Mouse (Mus musculus): ENCODE data around the gene Tab1.

The Tab1 gene

GRCm38 (mm10) chr15:80162401-80162964, 29.6 kb downstream of the Tab1 start:
- in situ Hi-C loops (cut with MseI, MboI), result no loop called here

DNA sequence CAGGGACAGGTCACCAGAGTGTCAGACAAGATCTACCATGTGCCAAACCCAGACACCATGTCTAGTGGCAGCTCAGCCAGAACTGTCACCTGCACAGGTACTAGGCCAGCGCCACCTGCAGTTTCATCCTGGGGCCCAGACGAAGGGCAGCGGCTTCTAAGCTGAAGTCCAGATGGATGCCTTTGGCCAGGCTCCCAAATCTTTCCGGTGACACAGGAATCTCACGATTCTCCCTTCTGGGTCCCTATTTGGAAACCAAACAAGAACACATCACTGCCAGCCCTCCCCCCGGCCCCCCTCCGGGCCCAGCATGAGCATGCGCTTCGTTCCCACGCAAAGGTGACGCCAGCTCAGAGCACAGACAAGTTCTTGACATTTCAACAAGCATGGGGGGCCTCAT, 30.3 kb downstream of the Tab1 start:
- in situ Hi-C loops (cut with MseI, MboI), result no loop called here

- in situ Hi-C loops (cut with MseI, MboI), result no loop called here
Measured at GRCm38 (mm10) chr15:80163716-80164115, 30.8 kb downstream of the Tab1 start.

DNA sequence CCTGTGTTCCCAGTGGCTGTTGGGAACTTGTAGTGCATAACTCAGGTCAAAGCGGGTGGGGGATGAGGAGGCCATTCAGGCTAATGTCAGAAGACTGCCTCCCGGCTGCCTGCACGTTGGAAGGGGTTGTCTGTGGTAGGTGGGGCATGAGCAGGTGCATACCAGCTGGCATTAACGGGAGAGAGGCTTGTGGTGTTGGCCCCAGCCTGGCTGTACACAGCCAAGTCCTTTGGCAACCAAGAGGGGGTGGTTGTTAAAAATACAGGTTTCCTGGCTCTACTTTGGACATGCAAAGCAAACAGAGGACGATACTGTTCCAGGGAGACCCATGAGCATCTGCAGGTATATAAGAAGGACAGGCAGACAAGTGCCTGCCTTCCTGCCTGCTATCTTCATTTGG, 32.5 kb downstream of the Tab1 start:
- in situ Hi-C loops (cut with MseI, MboI), result no loop called here

DNA sequence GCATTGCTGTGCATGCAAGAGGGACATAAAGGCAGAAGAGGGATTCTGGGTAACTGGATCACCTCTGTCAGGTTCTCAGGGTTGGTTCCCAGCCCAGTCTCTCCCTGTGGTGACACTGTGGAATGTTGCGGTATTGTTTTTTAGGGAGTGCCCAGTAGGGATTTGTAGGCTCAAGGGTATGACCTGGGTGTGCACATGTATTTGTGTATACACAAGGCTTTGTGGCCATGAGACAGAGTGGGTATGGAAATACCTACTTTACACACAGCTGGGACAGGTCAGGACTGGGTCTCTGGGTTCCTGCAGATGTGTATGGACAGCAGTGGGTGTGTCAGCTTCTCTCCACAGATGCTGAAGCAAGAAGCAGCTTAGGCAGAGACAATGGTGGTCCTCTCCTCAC, 36.6 kb downstream of the Tab1 start:
- in situ Hi-C loops (cut with MseI, MboI), result no loop called here

GRCm38 (mm10) chr15:80170357-80170756, 37.4 kb downstream of the Tab1 start:
- in situ Hi-C loops (cut with MseI, MboI), result no loop called here

- in situ Hi-C loops (cut with MseI, MboI), result no loop called here
Measured at GRCm38 (mm10) chr15:80171286-80171685, 38.4 kb downstream of the Tab1 start.

DNA sequence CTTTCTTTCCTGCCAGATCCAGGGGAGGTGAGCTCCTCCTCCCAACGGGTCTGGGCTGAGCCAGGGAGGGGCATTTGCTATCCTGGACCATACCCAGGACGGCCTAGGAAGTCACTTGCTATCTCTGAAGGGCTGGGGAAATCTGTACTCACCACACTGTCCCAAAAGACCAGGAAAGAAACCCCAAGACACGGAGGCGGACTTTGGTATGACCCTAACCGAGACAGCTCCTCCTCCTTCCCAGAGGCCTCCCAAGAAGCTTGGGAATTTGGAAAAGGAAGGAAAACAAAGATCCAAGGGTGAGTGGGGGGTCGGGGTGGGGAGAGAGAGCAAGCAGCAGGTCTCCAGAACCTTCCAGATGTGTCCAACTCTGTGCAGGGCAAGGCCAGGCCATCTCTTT, 38.9 kb downstream of the Tab1 start:
- in situ Hi-C loops (cut with MseI, MboI), result no loop called here

DNA sequence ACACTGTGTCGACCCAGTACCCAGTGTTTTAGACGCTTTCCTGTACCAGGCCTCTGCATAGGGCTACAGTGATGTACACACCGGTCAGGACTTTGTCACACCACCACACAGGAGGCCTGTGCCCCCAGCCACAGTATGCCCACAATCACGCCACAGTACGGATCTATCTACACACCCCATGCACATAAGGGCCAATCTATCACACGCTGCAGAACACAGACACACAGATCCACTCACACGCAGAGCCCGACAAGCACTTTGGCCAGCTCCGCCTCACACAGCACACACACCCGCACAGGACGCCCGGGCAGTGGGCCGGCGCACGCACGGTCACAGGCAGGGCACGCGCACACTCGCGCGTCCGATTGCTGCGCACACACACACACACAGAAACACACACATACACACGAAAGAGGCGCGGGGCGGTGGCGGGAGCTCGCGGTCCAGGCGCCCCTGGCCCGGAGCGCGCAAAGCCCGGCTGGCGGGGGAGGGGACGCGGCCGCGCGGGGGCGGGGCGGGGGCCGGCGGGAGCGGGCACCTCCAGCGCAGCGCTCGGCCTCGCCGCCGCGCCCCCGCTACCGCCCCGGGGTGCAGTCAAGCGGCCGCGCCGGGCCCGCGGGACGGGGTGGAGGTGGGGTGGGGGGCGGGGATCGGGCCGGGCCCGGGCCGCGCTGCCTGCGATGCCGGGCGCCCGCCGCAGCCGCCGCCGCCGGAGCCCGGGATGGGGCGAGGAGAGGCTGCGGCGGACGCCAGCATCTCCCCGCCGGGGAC, 40.3 kb downstream of the Tab1 start, which contains the start of gene Mgat3:
TSS of gene Mgat3 (plus strand) at position 721 of the 771 bp plus-strand sequence.
- in situ Hi-C loops (cut with MseI, MboI), result no loop called here

DNA sequence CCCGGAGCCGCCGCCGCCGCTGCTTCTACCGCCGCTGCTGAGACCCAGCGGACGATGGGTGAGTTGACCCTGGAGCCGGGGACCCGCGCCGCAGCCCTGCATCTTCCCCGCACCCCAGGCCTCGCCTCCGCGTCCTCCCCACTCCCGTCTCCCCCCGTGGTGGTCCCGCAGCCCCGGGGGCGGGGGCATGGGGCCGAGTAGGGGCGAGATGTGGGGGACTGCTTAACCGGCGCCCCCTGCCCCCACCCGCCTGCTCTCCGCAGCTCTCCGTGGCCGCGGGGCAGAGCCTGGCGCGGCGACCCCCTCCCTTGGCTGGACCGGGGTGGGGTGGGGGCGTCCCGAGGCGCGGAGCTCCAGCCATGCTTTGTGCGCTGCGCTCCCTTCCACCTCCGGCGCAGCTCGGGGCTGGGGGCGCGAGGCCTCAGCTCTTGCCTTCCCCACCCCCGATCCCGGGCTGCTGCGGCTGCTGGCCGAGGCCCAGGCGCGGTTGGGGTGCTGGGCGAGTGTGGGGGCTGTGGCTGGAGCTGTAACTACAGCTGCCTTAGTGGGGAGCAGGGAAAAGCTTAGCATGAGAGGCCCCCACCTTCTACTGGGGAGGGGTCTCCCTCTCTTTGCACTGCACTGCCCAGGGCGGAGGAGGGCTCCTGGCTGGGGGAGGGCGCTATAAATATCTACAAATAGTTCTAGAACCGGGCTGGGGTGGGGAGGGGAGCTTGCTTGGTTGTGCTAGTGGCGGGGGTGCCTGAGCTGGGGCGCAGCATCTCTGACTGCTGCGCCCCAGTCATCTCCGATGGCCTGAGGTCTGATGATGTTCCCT, 41.1 kb downstream of the Tab1 start:
- in situ Hi-C loops (cut with MseI, MboI), result no loop called here

DNA sequence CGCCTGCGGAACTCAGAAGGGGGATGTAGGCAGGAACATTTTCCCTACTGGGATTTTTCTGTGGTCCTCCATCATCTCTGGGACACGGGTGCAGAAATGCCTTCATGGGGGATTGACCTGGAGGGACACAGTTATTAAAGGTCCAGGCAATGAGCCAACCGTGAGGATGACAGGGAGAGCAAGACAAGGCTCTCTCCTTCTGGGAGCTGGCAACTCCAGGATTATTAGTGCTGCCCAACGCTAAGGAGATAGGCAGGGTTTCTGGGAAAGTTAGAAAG, 41.6 kb downstream of the Tab1 start:
- in situ Hi-C loops (cut with MseI, MboI), result no loop called here

GRCm38 (mm10) chr15:80175316-80175715, 42.4 kb downstream of the Tab1 start:
- in situ Hi-C loops (cut with MseI, MboI), result no loop called here

DNA sequence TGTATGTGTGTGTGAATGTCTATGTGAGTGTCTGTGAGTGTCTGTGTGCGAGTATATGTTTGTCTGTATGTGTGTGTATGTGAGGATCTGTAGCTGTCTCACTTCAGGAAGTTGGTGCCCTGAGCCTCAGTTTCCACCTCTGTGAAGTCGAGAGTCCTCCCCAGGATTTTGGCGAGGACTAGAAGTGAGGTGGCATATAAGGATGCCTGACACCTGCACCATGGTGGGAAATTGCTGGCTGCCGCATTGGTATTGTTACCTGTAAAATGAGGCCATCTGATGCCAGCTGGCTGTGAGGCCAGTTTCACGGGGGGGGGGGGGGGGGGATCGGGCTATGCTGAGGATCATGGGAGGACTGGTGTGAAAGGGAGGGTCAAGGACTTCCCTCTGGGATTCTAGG, 42.8 kb downstream of the Tab1 start:
- in situ Hi-C loops (cut with MseI, MboI), result no loop called here

GRCm38 (mm10) chr15:80181561-80181960, 48.6 kb downstream of the Tab1 start:
- in situ Hi-C loops (cut with MseI, MboI), result no loop called here

DNA sequence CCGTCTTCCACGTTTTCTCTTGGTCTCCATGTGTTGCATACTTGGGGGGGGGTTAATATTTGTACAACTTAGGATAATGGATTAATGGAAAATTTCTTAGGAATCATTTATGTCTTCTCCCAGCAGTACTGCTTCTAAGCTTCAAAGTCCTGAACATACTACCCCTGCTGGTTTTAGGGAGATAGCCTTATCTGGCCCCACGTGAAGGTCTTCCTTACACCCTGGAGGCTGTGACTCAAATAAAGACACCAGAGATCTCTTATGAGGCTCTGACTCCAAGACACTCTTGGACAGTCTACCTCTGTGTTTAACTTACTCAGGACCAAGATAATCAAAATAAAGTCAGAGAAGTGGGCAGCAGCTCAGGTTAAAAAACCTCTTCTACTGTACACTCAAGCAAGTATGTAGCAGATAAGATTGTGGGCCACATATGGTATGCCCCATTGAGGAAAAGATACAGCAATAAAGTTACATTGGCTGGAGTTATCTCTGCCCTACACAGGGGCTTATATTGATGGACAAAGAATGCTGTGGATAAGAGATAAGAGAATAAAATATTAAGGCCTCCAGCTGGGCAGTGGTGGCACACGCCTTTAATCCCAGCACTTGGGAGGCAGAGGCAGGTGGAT, 49.3 kb downstream of the Tab1 start:
- in situ Hi-C loops (cut with MseI, MboI), result no loop called here

DNA sequence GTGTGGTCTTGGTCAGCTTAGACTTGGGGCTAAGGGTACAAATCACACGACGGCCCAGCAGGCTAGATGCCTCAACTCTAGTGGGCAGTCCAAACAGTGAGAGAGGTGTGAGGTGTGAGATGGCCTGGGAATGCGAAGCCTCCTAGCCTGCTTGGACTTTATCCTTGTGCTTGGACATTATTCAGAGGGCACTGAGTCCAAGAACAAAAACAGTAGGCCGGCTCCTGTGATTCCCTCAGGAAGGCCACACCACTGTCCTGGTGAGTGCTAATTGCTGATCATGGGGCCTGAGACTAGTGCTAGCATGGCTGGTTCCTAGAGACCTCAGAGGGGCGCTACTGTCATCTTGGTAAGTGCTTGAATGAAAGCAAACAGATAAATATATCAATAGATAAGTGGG, 56.0 kb downstream of the Tab1 start:
- in situ Hi-C loops (cut with MseI, MboI), result no loop called here

DNA sequence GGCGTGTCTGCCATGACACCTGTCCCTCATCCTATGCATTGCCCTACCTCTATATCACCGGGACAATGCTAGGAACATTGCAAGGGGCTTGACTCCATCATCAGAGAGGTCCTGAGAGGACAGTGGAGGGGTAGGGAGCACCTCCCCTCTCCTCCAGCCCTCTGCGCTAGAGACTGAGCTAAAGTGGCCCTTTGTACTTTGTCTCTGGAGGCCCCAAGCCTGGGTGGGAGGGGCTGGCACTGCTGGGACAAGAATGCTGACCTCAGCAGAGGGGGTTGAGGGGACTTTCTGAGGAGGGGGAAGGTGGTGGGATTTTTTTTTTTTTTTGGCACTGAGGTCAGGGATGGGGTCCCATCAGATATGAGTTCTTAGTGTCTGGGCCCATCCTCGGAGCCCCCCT, 57.1 kb downstream of the Tab1 start:
- in situ Hi-C loops (cut with MseI, MboI), result no loop called here

GRCm38 (mm10) chr15:80191585-80192245, 58.8 kb downstream of the Tab1 start:
- in situ Hi-C loops (cut with MseI, MboI), result no loop called here

GRCm38 (mm10) chr15:80192246-80192585, 59.3 kb downstream of the Tab1 start:
- in situ Hi-C loops (cut with MseI, MboI), result no loop called here

DNA sequence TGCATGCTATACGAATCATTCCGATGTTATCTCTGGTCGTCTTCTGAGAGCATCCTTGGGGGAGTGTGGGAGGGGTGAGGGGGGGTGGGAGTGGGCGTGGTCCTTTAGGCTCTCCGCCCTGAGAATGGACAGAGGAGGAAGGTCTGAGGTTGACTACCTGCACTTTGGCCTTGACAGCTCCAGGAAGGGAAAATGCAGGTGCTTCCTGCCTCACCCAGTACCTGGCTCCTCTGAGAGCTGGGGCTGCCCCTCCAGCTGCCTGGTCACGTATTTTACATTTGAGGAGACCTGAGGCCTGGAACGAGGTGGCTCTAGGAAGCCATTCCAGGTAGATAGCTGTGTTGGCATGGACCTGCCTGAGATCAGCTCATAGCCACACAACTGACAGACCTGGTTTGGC, 59.9 kb downstream of the Tab1 start:
- in situ Hi-C loops (cut with MseI, MboI), result no loop called here

DNA sequence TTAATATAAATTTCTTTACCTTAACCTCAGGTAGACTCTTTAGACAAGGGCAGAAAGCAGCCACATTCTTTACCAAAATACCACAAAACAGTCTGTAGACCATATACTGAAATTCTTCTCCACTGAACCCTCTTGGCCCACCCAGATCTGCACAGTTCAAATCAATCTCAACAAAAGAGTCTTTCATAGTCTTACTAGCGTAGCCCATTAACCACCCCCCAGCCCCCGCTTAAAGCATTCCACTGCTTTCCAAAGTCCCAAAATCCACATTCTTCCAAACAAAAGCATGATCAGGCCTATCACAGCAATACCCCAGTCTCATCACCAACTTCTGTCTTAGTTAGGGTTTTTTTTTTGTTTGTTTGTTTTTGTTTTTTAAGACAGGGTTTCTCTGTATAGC, 66.6 kb downstream of the Tab1 start:
- in situ Hi-C loops (cut with MseI, MboI), result no loop called here

DNA sequence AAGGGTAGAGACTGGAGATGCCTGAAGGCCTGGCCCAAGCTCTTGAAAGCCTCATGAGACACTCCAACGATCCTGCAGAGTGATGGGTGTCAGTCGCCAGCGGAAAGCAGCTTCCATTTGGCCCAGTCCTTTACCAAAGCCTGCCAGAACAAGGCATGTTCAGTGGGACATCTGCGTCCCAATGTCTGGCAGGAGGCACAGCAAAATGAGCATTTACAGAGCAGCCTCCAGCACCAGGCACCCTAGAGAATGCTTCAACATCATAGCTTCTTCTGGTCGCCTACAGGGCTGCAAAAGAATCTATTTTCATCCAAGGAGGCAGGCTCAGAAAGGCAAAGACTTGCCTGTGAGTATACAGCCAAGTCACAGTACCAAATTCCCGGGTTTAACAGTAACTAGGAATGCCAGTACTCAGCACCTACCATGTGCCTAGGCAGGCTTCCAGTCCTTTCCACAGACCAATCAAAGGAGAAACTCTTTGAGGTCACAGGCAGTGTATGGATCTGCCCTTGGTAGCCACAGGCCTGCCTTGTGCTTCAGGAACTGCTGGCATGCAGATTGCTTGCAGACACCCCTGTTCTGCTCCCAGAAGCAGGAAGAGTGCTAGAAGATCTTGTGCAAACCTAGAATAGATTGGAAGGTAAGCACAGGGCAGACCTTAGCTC, 69.3 kb downstream of the Tab1 start:
- in situ Hi-C loops (cut with MseI, MboI), result no loop called here
